Mouse (Mus musculus) myocyte (in vitro differentiated cells): ENCODE results near the gene Gucy2c.

Experiments
- MYOG ChIP-seq, 3 experiments: IDR thresholded peaks; one replicate each; pipeline ENCODE4 v1.6.1; 2011; ENCODE audit warnings: control low read depth in 2 of 3, low read depth in 2 of 3, mild to moderate bottlenecking in 2 of 3; ENCODE audit not compliant: insufficient read length in 2 of 3, control insufficient read depth in 1 of 3, insufficient read depth in 1 of 3
- POLR2A ChIP-seq: IDR thresholded peaks from one replicate; pipeline ENCODE4 v1.6.1; 2011; ENCODE audit warnings: low read depth, mild to moderate bottlenecking, control low read depth, moderate library complexity; ENCODE audit not compliant: insufficient read length
- SRF ChIP-seq: IDR thresholded peaks from one replicate; pipeline ENCODE4 v1.6.1; 2011; ENCODE audit warnings: low read depth; ENCODE audit not compliant: control insufficient read depth, insufficient read length
- USF1 ChIP-seq: IDR thresholded peaks from one replicate; pipeline ENCODE4 v1.6.1; 2011; ENCODE audit warnings: low read depth, mild to moderate bottlenecking, control low read depth, moderate library complexity

- TF ChIP-seq MYOG (IDR thresholded peaks at IDR 0.05; ENCODE audit: control insufficient read depth in 1 of 3, insufficient read depth in 1 of 3, insufficient read length in 2 of 3, low read depth in 2 of 3) (no peak), POLR2A (no peak), USF1 (no peak), SRF (no peak)
Measured at GRCm38 (mm10) chr6:136807395-136808013, 25.9 kb upstream of the Gucy2c start.
